Mouse (Mus musculus): ENCODE measurements around the gene Ptrhd1. TPM values are rescaled to one million over a fixed set of nuclear protein-coding genes. Genes with fewer than 3 reads are reported as not detected.

Gene Ptrhd1
- total RNA-seq (2021), result 1 to 10 TPM; 6.7 to 7.4 TPM
- long read RNA-seq, experiment 1, transcript Ptrhd1-201 (2 exons, 3,840 nt), result major isoform, 17 of 21 reads
- long read RNA-seq, experiment 1, partial matches to known transcripts, result 0 of 21 reads
- long read RNA-seq, experiment 1, other reads (novel, unspliced or antisense), result 4 of 21 reads
- long read RNA-seq, experiment 2, transcript Ptrhd1-201 (2 exons, 3,840 nt), result major isoform, 11 of 16 reads
- long read RNA-seq, experiment 2, partial matches to known transcripts, result 0 of 16 reads
- long read RNA-seq, experiment 2, other reads (novel, unspliced or antisense), result 5 of 16 reads

DNA sequence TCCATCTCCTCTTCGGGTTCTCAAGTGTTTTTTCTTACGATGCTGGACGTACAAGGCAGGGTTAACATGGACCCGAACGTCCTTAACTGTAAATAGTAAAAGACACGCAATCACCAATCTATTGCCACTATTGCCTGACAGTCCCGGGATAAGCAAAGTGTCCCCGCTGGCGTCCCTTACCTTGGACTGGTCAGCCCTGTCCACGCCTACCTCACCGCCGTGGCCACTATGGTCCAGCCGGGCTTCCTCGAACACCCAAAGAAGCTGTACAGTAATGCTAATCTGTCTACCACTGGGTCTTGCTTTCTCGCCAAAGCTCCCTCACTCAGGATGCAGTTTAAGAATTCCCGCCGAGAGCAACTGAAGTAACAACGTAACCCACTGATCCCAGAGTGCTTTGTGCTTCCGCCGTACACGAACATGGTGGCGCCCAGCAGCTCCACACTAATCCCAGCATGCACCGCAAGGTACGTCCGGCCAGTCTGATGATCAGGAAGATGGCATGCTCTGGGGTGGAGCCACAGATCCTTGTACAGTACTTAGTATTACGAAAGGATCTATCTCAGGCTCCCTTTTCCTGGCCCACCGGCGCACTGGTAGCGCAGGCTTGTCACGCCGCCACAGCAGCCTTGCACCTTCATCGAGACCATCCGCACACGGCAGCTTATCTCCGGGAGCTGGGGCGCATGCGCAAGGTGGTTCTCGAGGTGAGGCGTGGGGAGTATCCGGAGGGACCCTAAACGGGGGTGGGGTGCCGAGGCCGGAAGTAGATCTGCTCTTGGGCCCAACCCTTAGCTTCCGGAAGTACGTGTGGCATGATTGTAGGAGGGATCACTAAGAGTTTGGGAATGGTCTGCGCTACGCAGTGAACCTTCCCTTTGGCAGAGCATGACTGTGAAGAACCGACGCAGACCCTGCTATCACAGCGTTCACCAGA, at the start of gene Ptrhd1, which contains the start of gene Cenpo:
Gene Ptrhd1, plus strand, starts transcription at position 456 of the 937 bp plus-strand sequence.
Gene Cenpo, minus strand, starts transcription at position 723 of the 937 bp plus-strand sequence.
- peak; percentile 76 to 90 for DNase-seq (ENCODE audit: low spot score in 2 of 2)

DNA sequence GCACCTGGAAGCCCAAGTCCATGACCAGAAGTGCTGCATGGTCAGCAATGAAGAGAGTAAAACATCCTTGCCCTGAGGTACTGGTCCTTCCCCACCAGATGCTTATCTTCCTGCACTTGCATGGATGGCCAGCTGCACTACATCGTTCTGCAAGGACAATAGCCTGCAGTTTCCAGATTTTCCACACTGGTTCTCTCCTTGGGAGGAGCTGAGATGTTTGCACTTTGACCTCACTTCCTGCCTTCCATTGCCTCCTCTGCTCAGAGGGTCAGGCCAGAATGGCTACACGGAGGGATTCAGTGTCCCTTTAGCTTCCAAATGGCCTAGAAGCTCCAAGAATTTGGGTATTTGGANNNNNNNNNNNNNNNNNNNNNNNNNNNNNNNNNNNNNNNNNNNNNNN, 49.2 kb upstream of the Ptrhd1 start:
- DNase-seq (ENCODE audit: low spot score in 2 of 2), result no peak

DNA sequence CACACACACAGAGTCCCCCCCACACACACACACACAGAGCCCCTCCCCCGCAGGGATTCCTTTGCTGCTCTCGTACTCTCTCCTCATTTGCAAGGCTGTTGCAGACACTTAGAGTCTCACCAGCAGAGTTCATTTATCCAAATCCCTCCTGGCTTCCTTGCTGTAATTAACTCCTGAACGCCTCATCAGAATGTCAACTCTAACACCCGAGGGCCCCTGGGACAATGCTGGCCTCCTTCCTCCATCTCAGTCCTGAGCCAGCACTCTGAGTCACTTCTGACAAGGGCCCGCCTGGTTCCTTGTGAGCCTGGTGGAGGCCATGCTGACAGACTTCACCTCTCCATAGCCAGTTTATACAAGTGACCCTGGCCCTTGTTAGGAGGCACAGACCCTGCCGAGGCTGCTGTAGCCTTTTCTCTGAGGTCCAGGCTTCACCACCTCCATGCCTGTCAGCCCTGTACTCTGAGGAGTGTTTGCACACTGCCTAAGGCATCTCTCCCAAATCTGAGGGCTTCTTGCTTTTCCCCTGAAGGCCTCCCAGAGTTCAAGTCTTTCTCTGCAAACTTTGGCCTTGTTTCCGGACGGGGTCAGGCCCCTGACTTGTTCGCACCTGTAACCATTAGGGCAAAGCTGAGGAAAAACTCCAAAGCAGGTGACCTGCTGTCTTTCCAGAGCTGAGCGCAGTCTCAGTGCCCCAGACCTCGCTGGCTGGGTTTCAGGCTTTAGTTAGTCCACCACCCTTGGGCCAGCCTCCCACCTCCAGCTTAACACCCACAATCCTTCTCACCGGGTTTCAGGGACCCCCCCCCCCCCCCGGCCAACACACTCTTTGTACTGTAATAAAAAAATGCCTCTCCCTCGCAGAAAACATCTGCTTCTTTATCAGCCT, 45.4 kb upstream of the Ptrhd1 start:
- DNase-seq (ENCODE audit: low spot score in 2 of 2), result no peak

DNA sequence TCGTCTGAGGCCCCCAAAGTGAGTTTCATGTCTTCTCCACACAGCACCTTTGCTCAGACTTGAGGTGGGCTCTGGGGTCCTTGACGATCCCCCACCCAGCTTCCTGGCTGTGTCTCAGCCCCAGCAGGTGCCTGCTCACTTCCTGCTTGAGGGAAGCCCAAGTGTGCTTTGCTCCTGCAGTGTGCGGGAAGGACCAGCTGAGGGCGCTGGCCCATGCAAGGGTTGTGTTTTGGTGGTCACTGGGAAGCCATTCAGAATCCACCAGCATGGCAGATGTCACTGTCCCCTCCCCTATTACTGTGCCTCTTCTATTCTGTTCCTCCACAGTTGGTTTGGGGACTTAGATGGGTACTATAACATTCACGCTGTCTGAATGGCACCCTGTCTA, 44.8 kb upstream of the Ptrhd1 start:
- DNase-seq (ENCODE audit: low spot score in 2 of 2), result no peak

DNA sequence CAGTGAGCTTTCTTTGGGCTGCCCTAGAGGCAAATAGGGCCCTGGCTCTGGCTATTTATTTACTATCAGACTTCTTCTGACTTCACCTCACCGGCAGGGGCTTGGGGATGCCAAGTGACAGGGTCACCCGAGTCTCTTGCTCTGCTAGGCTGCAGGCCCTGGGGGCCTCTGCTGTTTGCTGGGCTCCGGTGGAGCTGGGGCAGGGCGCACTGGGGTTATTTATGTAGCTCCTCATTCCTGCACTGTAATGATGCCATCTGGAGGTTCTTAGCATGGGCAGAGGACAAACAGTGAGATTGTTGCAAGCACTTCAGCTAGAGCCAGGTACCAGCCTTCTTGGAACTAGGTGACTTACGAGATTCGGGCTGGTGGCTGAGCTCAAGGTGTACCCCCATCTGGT, 41.3 kb upstream of the Ptrhd1 start:
- DNase-seq (ENCODE audit: low spot score in 2 of 2), result no peak

DNA sequence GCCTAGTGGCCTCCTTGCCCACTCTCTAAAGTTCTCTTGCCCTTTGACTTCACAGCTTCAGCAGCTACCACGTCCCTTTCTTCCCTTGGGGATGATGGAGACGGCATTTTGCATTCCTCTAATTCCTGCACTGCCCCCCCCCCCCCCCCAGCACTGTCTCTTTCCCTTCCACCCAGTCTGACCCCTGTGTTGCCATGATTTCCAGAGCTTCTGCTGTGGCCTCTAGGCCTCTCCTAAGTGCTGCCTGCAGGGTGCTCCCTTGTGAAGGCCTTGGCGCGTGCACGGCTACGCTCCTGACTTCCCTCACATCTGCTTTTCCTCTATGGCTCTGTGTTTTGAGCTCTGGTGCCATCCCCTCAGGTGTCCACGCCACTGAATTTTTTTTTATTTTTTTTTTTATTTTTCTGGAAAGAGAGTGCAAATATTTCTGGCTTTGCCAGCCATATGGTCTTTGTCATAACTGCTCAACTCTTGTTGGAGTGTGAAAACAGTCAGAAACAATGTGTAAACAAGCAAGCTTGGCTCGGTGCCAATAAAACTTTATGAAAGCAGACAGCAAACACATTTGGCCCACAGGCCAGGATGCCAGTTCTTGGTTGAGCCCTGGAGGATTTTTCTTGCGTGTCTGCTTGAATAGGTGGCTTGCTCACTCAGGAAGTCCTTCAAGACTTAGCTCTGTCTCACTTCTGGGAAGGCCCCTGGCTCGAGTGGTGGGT, 40.6 kb upstream of the Ptrhd1 start:
- no peak for DNase-seq (ENCODE audit: low spot score in 2 of 2)

DNA sequence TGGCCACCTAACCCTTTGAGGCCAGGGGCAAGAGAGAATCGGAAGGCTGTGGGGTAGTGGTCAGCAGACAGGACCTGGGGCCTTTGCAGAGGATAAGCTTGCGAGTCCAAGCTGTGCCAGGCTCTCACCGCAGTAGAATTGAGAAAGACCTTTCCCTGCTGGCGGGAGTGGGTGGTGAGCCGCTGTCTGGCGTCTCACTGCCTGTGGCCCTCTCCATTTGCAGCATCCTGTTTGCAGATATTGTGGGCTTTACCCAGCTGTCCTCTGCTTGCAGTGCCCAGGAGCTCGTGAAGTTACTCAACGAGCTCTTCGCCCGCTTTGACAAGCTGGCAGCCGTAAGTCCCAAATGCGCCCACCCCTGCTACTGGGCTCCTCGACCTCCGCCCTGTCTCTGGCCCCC, 39.2 kb upstream of the Ptrhd1 start:
- DNase-seq (ENCODE audit: low spot score in 2 of 2), result no peak

DNA sequence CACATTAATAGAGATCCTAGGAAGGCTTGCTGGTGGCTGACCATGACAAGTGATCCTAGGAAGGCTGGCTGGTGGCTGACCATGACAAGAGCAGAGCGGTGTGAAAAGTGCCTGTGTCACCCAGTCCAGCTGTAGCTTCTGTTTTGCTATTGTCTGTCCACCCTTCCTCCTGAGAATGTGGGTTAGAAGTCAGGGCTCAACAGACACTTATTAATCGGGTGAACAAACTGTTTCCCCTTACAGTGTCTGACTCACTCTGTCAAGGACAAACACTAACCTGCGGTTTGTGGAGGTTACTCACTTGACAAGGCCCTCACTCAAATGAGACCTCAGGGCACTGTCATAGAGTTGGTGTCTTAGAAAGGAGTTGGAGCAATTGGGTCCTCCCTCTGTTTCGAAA, 35.1 kb upstream of the Ptrhd1 start:
- DNase-seq (ENCODE audit: low spot score in 2 of 2), result no peak

DNA sequence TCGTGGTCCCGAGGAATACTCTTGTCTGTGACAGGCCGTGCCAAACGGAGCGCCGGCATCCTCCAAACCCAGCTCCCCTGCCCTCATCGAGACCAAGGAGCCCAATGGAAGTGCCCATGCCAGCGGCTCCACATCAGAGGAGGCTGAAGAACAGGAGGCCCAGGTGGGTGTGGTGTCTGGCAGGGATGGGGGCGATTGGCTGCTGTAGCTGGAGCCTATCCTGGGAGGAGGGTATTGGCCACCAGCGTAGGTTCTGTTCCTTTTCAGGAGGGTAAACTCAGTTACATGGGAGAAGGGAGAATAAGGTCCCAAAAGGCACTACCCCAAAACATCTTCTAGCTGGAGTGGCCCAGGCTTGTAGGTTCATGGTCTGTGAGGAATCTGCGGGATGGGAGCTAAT, 34.6 kb upstream of the Ptrhd1 start:
- no peak for DNase-seq (ENCODE audit: low spot score in 2 of 2)

DNA sequence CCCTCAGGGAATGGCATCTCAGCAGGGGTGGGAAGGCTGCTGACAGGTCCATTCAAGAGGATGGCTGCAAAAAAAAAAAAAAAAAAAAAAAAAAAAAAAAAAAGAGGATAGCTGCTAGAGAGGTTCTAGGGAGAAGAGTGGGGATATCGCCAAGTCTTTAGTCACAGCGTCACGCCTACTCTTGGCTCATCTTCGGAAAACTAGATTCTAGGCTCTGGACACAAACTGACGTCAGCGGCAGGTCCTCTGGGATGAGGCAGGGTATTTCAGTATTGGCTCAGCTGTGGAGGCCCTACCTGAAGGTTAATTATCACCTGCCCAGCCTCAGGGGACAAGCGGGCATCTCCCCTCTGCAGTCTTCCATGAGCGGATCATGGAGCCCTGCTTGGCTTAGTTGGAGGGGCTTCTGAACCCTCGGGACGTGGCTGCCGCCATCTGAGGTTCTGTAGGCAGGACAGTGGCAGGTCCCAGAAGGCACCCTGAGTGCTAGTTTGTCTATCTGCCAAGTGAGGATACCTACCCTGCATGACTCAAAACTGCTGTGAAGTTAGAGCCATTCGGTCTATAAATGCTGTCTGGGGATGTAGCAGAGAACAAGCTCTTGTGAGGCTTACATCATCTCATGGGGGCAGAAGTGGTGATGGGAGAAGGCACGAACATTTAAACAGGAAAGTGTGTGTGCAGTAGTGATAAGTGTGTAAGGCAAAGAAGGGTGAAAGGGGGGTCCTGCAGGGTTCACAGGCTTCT, 32.2 kb upstream of the Ptrhd1 start:
- no peak for DNase-seq (ENCODE audit: low spot score in 2 of 2)

DNA sequence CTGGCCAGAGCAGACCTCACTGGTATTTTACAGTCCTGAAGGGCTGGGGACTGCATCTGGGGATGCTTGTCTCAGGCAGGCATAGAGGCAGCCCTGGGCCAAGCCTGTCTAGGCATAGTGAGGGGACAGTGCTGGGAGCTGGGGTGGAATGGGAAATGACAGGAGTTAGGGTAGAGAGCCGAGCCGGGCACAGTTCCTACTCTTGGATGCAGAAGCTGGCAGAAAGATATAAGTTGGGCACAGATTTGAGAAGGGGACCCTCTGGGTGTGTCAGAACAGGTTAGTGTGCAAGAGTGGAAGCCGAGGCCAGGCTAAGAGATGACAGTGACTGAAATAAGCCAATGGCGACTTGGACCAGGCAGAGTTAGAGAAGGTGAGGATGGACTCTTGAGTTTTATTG, 31.6 kb upstream of the Ptrhd1 start:
- DNase-seq (ENCODE audit: low spot score in 2 of 2), result no peak

DNA sequence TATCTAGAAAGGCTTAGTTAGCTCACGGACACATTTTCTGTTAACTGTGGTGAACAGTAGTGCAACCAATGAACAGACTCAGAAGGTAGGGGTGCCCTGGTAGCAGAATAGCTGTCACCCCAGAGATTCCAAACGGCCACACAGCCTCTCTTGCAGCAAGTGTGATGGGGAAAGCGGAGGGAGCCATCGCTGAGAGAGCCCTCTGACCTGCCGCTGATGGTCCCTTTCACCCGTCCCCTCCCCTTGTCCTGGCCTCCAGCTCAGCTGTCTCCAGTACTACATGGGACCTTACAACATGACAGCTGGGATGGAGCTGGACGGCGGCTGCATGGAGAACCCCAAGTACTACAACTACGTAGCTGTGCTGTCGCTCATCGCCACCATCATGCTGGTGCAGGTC, 27.7 kb upstream of the Ptrhd1 start:
- DNase-seq (ENCODE audit: low spot score in 2 of 2), result no peak

DNA sequence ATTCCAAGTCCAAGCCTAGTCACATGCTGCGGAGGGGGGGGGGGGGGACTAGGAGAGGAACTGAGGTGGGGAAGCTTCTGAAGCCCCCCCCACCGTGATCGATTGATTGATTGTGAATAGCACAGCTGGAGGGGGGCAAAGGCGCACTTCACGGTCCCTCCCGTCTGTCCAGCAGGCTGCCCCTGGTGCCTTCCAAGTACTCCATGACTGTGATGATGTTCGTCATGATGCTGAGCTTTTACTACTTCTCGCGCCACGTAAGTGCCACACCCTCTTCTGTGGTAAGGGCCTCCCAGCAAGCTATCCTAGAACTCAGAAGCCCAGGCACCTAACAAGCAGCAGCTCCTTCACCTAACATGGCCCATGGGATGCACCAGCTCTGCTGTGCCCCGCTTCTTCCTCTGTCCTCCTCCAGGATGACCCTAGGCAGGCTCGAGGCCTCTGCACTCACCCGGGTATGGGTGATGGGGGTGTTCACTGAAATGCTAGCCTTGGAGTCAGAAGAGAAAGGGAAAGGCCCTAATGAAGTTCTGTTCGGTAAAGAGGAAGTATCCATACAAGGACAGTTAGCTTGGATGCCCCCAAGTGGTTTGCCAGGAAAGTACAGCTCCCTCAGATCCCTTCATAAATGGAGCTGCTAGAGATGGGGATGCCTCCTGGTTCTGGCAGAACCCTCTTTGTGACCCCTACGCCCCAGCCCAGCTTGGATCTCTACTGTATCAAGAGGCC, 25.3 kb upstream of the Ptrhd1 start:
- DNase-seq (ENCODE audit: low spot score in 2 of 2), result no peak

DNA sequence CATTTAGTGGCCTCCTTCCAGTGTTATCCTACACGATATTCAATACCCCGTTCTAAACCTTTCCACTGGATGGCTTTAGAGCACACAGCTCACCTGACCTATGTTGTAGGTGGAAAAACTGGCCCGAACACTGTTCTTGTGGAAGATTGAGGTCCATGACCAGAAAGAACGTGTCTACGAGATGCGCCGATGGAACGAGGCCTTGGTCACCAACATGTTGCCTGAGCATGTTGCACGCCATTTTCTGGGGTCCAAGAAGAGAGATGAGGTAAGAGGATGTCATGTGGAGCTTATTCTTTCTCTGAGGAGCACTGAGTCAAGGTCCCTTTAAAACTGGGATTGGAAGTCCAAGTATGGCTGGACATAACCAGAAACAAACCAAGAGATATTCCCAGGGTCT, 24.6 kb upstream of the Ptrhd1 start:
- no peak for DNase-seq (ENCODE audit: low spot score in 2 of 2)

DNA sequence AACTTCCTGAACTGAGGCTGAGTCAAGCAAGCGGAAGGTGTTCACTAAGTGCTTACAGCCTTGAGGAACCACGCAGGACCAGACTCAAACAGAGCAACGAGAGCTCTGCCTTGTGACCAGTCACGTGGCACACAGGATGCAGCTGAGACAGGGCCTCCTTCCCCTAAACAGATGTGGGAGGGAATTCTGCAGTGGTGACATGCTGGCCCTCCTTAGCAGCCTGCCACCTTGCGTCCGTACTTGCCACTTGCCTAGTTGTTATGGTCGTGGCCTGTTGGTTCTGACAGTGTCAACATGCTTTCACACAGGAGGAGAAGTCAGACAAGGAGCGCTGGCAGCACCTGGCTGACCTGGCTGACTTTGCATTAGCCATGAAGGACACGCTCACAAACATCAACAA, 22.7 kb upstream of the Ptrhd1 start:
- DNase-seq (ENCODE audit: low spot score in 2 of 2), result no peak

DNA sequence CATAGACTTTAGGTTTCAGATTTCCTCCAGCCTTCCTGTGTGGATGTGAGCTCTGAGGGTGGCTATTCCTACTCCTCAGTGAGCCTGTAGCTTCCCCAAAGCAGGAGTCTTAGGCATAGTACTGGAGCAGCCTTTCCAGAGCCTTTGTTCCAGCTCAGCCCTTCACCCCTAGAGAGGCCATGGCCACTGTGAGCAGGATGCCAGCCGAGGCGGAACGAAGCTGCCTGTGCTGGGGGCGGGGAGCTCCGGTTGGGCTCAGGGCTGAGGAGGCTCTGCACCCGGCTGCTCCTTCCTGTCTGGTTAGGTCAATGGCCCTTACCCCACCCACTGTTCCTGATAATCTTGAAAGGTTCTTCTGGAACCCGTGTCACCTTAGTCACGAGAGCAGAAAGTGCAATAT, 20.9 kb upstream of the Ptrhd1 start:
- DNase-seq (ENCODE audit: low spot score in 2 of 2), result no peak

DNA sequence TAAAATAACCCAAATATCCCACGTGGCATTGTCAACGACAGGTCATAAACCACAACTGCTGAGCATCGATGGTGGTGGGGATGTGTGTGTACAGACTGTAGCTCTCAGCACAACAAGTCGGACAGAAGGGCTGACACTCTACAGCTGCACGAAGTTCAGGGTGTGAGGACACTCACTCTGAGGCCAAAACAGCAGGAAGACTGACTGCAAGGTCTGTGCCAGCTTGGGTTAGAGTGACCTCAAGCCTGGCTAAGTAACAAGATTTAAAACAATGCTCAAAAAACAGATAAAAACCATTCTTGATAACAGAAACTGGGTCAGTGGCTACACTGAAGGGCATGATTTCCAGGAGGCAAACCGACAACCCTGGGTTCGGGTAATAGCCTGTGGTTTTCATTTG, 3.7 kb upstream of the Ptrhd1 start:
- no peak for DNase-seq (ENCODE audit: low spot score in 2 of 2)

DNA sequence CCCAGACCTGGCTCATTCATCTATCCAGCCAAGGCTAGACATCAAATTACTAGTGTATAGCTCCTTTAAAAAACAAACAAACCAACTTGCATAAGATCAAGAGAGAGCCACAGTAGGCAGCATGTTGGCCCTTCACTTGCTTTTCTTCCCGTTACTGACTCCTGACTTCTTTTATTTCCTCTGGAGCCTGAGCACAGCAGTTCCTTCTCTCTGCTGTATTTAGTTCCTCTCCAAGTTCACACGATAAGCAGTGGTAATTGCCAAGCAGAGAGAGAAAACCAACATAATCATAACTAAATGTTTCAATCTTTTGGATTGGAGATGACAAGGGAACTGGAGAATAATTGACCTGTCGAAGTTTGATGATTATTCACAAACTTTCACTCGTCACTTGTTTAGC, 1.1 kb upstream of the Ptrhd1 start:
- no peak for DNase-seq (ENCODE audit: low spot score in 2 of 2)

DNA sequence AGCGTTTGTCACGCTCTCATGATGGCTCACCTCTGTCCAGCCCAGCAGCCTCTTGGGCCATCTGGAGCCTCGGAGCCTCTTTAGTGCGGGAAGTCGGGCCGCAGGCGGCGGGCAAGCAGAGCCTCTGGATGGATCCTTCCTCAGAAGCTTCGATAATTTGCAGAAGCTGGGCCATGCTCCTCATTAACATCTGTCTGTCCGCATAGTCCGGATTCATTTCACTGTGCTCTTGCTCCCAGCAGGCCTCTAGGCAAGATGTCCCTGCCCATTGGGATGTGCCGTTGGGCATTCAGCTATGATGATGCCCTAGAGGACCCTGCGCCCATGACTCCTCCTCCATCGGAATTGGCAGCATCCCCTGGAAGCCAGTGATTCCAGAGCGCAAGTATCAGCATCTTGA, 3.7 kb downstream of the Ptrhd1 start:
- DNase-seq (ENCODE audit: low spot score in 2 of 2), result no peak
